Comparison of ENCODE assay signal across 8 mouse cellular contexts in genomic region chr11:22588546-22588945, GRCm38 (mm10).
DNase-seq lines count a peak whose midpoint lies in the region; ATAC-seq and TF ChIP-seq lines count a peak whose summit lies in the region.

No protein-coding gene starts in this region.

- H3K4me1 ChIP-seq in heart, postnatal 0 days (ENCODE audit: control insufficient read depth, insufficient read depth): peaks cover 34% of the 10 kb centered on the region
- H3K4me1 ChIP-seq in midbrain, embryonic 10.5 days: peaks cover 62% of the 10 kb centered on the region

- H3K9ac ChIP-seq in heart, postnatal 0 days (replicated peaks; ENCODE audit: low read depth, low read length): no peak overlapping the region

- no peak overlapping the region for H3K4me2 ChIP-seq in heart, postnatal 0 days (ENCODE audit: low read depth, low read length)

- peak overlapping the region; percentile 76 for H3K27ac ChIP-seq in heart, postnatal 0 days (ENCODE audit: low read depth)
- H3K27ac ChIP-seq in midbrain, embryonic 10.5 days (replicated peaks): peak overlapping the region; percentile 77

- DNase-seq in gastrocnemius, postnatal 25 days: peak; percentile 29
- DNase-seq in gastrocnemius, adult 18-20 months (ENCODE audit: low spot score): no peak
- DNase-seq in brain, adult 2 months (ENCODE audit: low read depth, low spot score): peak; percentile 19
- DNase-seq in heart, postnatal 0 days (ENCODE audit: low spot score): no peak
- DNase-seq in midbrain, embryonic 10.5 days (ENCODE audit: low spot score): peak; percentile 33
- DNase-seq in T-cell, adult 2 months (ENCODE audit: low spot score): no peak
- no peak for DNase-seq in cerebellum, adult 9-10 months
- no peak for DNase-seq in urinary bladder, postnatal 25 days (ENCODE audit: low spot score)

- no peaks in the 10 kb centered on the region for H3K9me3 ChIP-seq in heart, postnatal 0 days (replicated peaks; ENCODE audit: control insufficient read depth, low read length)
- no peaks in the 10 kb centered on the region; the same call in 1 of the 2 replicates for H3K9me3 ChIP-seq in midbrain, embryonic 10.5 days (replicated peaks)

- WGBS in heart, postnatal 0 days: 21% methylated on average over 2 of the region's 2 CpGs
- 27% methylated on average over 2 of the region's 2 CpGs for WGBS in midbrain, embryonic 10.5 days

- no peaks in the 10 kb centered on the region for H3K27me3 ChIP-seq in heart, postnatal 0 days (ENCODE audit: control insufficient read depth, insufficient read depth, low read length)
- 0 out of 2 replicates have a peak, but pooled peaks cover 8% of the 10 kb centered on the region for H3K27me3 ChIP-seq in midbrain, embryonic 10.5 days (ENCODE audit: low read depth, poor library complexity, severe bottlenecking)

- ATAC-seq in heart, postnatal 0 days (ENCODE audit: insufficient read depth, low read depth): 0 out of 2 replicates have a peak, but pooled peaks have one; percentile 22

- no peak for TF ChIP-seq EP300 in heart, postnatal 0 days (IDR thresholded peaks at IDR 0.05; ENCODE audit: low read depth)

- H3K4me3 ChIP-seq in heart, postnatal 0 days (ENCODE audit: low read depth, low read length): no peak overlapping the region
- no peak overlapping the region for H3K4me3 ChIP-seq in midbrain, embryonic 10.5 days

- no peak for TF ChIP-seq CTCF in heart, postnatal 0 days (IDR thresholded peaks at IDR 0.05; ENCODE audit: low read depth)

- H3K36me3 ChIP-seq in heart, postnatal 0 days (replicated peaks; ENCODE audit: control insufficient read depth, insufficient read depth, low read length): no peaks in the 10 kb centered on the region
- no peaks in the 10 kb centered on the region for H3K36me3 ChIP-seq in midbrain, embryonic 10.5 days

Comparison
In these comparisons a context has a peak if more than half of its experiments do, and no peak if none do; other contexts are left out.
1. DNase-seq: peak in gastrocnemius, postnatal 25 days (single experiment), brain, adult 2 months (single experiment) and midbrain, embryonic 10.5 days (single experiment); none in gastrocnemius, adult 18-20 months (single experiment), heart, postnatal 0 days (single experiment), T-cell, adult 2 months (single experiment), cerebellum, adult 9-10 months (single experiment) and urinary bladder, postnatal 25 days (single experiment).